Mouse (Mus musculus) left cerebral cortex, adult 11 months (tissue): ENCODE results near the gene Srsf7.
A peak's percentile ranks its signal among the peaks of the same experiment; 100 is the strongest.
"Not testable (repeated sequence)": the region's sequence is repeated elsewhere in the genome, so short reads cannot be mapped to it uniquely, and the experiment has no call there.

Experiments
- DNase-seq: peaks from one replicate; pipeline ENCODE4 v3.0.0; 2022; ENCODE audit warnings: low spot score

The Srsf7 gene

GRCm38 (mm10) chr17:80199160-80199778 lies 7.8 kb downstream of the Srsf7 start:
- no peak for DNase-seq

GRCm38 (mm10) chr17:80193075-80193474 lies 14.0 kb downstream of the Srsf7 start:
- no peak for DNase-seq

DNA sequence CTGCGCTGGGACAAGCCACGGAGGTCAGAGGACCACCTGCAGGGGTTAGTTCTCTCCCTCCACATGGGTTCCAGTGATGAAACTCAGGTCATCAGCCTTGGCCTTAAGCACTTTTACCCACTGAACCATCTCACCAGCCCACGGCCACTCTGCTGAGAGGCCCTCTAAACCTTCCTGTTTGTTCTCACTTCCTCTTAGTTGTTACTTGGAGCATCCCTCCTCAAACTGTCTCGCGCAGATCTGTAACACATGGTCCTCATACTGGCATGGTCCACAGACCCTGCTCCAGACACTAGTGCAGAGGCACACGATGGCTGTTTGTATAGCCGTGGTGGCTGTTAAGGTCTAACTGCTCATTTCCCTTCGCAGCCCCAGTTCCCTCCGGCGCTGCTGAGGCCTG lies 23.5 kb downstream of the Srsf7 start:
- DNase-seq: no peak

DNA sequence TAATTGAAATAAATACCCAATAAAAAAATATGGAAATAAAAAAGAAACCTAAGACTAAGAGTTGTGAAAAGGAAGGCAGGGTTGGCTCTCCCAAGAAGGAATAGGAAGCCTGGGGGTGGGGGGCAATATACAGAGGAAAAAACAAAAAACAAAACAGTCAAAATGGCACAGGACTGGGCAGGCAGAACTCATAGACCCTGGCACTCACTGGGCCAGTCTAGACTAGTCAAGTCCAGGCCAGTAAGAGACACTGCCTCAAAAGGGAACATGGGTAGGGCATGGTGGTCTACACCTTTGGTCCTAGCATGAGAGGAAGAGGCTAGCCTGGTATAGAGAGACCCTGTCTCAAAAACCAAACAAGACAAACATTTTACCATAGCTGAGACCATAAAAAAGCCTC lies 26.6 kb downstream of the Srsf7 start:
- DNase-seq: no peak

DNA sequence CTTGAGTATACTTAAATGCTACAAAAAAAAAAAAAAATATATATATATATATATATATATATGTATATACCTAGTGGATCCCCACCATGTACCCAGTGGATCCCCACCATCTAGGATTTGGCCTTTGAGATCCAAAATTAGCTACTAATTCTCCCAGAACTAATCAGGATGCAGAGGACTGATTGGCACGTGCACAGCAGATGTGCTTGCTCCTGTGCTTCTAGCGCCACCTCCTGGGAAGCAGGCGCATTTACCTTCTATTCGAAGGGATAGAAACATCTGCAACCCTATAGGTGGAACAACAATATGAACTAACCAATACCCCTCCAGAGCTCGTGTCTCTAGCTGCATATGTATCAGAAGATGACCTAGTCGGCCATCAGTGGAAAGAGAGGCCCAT lies 27.1 kb downstream of the Srsf7 start:
- DNase-seq: peak; percentile 51

- DNase-seq: not testable (repeated sequence)
Measured at GRCm38 (mm10) chr17:80178846-80179245, 28.3 kb downstream of the Srsf7 start.

GRCm38 (mm10) chr17:80175966-80176365 lies 31.1 kb downstream of the Srsf7 start:
- DNase-seq: no peak

- DNase-seq: no peak
Measured at GRCm38 (mm10) chr17:80175386-80175739, 31.7 kb downstream of the Srsf7 start.

GRCm38 (mm10) chr17:80174699-80175385 lies 32.3 kb downstream of the Srsf7 start:
- no peak for DNase-seq

GRCm38 (mm10) chr17:80174146-80174545 lies 33.0 kb downstream of the Srsf7 start:
- DNase-seq: no peak

DNA sequence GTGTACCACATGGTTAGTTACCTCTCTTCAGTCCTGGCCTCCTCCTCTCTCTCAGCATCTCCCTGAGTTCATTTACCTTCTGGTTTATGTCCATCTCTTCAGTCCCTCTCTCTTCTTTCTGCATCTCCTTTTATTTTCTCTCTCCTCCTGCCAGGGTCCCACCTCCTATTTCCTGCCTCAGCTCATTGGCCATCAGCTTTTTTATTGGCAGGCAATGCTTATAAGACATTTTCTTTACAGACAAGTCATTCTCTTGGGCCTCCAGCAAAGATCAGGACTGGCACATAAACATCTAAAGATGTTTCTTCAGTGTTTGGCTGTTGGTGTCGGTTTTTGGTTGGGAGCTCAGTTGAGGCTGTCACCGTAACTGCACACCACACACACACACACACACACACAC lies 33.4 kb downstream of the Srsf7 start:
- no peak for DNase-seq

DNA sequence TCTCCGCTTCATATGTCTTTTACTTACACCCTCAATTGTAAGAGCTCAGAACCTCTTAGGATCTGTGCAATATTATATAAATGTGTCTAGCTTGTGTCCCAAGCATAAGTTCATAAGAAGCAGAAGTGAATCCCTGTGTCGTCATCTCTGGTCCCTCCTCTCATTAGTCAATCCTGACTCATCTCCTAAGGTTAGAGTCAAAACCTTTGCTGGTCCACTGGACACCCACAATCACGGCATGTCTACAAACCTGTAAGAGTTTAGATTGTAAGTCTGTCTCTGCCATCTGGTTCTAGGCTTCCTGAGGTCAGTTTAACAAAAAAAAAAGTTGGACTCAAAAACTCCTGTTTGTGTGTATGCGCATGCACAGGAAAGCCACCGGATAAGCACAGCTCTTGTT lies 34.3 kb downstream of the Srsf7 start:
- no peak for DNase-seq

DNA sequence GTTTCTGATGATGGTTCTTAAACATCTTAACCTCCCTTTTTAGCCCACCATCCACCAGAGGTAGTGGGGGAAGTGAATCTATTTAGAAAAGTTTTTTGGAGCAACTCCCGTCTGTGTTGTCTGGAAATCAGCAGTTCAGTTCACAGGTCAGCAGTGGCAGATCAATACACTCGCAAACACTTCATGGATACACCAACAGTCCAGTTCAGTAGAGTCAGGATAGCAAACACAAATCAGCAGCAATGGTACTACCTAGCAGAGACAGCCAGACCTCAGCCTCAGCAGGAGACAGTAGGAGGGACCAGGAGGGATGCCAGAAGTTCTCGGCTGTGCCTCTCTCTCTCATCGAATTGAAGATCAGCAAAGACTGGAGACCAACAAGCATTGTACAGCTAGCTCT lies 35.2 kb downstream of the Srsf7 start:
- no peak for DNase-seq

DNA sequence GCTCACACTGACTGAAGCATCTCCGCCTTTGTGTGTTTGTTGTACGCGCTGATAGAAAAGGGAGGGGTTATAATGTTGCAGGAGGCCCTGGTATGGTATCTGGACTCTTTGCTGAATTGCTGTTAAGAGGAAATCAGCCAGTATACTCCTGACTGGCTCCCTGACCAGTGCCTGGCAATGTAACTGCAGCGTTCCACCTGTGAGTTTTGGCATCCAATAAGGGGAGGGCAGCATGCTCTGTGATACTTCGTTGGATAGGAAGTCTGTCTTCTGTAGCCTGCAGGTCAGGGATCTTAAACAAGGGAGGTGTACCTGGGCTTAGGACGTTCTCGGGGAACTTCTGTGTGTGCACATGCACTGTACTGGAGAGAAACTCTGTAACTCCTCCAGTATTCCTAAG lies 36.2 kb downstream of the Srsf7 start:
- DNase-seq: no peak

DNA sequence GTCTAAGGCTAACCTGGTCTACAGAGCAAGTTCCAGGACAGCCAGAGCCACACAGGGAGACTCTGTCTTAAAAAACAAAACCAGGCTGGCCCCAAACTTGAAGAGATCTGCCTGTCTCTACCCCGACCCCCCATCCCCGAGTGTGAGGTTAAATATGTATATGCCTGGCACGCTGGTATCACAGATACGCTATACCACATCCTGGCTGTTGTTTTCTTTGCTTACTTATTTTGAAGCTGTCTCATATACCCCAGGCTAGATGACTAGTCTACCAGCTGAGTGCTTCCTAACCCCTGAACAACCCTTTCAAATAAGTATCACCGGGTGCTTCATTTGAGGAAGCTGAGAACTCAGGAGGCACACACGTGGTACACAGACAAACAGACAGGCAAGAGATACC lies 37.3 kb downstream of the Srsf7 start:
- no peak for DNase-seq

- peak; percentile 67 for DNase-seq
Measured at GRCm38 (mm10) chr17:80168425-80169182, 38.5 kb downstream of the Srsf7 start.

DNA sequence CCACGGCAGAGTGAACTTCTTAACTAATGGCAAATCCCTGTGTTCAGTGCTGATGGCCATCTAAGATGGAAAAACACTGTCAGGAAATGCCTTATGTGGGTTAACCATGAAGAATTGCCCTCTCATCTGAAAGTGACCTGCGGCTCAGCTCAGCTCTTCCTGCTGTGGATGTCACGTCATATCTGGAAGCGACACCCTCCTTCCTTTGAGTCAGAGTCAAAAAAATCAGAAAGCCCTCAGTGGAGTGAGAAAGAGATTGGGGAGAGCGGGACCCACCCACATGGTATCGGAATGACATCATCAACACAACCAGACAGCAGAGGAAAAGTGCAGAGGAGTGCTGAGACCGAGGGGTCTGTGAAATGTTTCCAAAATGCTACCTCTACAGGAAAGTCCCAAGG lies 39.3 kb downstream of the Srsf7 start:
- no peak for DNase-seq

GRCm38 (mm10) chr17:80167436-80167835 lies 39.7 kb downstream of the Srsf7 start:
- DNase-seq: no peak

DNA sequence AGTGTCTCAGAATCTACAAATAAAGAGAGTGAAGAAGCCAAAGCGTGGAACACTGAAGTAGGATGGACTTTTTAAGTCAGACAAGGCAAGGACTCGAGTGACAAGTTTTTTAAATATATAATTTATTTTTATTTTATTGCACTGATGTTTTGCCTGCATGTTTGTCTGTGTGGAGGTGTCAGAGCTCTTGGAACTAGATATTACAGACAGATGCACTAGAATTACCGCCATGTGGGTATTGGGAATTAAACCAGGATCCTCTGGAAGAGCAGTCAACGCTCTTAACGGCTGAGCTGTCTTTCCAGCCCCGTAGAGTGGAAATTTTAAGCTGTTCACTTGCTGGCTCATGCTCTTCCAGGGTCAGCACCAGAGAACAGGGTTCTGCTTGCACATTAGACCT lies 40.8 kb downstream of the Srsf7 start:
- no peak for DNase-seq

DNA sequence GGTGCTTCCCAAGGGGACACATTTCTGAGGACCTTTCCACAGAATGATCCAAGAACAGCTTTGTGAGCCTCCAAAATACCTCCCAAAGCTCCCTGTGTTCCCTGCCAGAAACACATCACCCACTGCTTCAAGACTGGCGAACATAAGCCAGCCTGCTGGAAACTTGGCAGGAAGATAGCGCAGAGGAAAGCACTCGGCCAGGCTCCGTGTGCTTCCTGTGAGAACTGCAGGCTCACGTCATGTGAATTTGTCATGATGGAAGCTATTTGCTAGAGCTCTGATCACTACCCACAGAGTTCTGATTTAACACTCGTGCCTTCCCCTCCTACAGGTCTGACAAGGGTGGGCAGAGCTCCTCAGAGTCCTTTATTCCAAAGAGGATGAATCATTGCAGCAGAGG lies 41.4 kb downstream of the Srsf7 start:
- DNase-seq: peak; percentile 71

DNA sequence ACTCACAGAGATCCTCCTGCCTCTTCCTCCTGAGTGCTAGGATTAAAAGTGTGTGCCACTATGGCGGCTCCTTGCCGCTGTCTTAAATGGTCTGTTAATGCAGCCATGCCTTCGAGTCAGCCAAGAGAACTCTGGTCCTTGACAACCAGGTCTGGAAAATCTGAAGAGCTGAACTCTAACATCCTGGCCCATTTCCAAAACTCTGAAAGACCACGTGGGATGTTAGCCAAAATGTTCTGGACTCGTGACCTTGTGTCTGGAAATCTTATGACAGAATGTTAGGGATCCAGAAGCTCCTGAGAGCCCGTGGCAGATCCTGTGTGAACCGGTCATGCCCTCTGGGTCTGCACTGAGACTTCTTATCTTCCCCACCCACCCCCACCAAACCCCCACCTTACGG lies 43.1 kb downstream of the Srsf7 start:
- no peak for DNase-seq

GRCm38 (mm10) chr17:80160454-80160853 lies 46.7 kb downstream of the Srsf7 start:
- DNase-seq: peak; percentile 36

GRCm38 (mm10) chr17:80157489-80157888 lies 49.6 kb downstream of the Srsf7 start:
- DNase-seq: no peak
